Mouse (Mus musculus): ENCODE results near the gene C2cd2. TPM values are rescaled to one million over a fixed set of nuclear protein-coding genes. Genes with fewer than 3 reads are reported as not detected.

Gene C2cd2
- polyA plus RNA-seq, 1 experiment from 2014 or later, result 11.7 TPM

GRCm38 (mm10) chr16:97935815-97936214 lies 26.6 kb downstream of the C2cd2 start:
- Histone ChIP-seq H3K4me1 (no peaks in the 10 kb centered on the region), H3K27me3 (ENCODE audit: poor library complexity, severe bottlenecking) (no peaks in the 10 kb centered on the region), H3K9me3 (no peaks in the 10 kb centered on the region), H3K27ac (no peak overlapping the region), H3K4me3 (no peak overlapping the region), H3K36me3 (replicated peaks) (no peaks in the 10 kb centered on the region)
- WGBS, result 89% methylated on average over 3 of the region's 3 CpGs
- no peak for DNase-seq (ENCODE audit: extremely low spot score, low spot score)

GRCm38 (mm10) chr16:97930231-97930630 lies 32.2 kb downstream of the C2cd2 start:
- no peak for DNase-seq (ENCODE audit: extremely low spot score, low spot score)
- Histone ChIP-seq H3K27ac (no peak overlapping the region), H3K27me3 (ENCODE audit: poor library complexity, severe bottlenecking) (no peaks in the 10 kb centered on the region), H3K4me1 (no peaks in the 10 kb centered on the region), H3K9me3 (no peaks in the 10 kb centered on the region), H3K36me3 (replicated peaks) (no peaks in the 10 kb centered on the region), H3K4me3 (no peak overlapping the region)

GRCm38 (mm10) chr16:97929520-97929919 lies 32.9 kb downstream of the C2cd2 start:
- no peaks in the 10 kb centered on the region for H3K9me3 ChIP-seq
- DNase-seq (ENCODE audit: extremely low spot score, low spot score), result no peak
- no peaks in the 10 kb centered on the region for H3K27me3 ChIP-seq (ENCODE audit: poor library complexity, severe bottlenecking)
- 64% methylated on average over 1 of the region's 1 CpGs for WGBS
- H3K27ac ChIP-seq, result no peak overlapping the region
- no peaks in the 10 kb centered on the region for H3K36me3 ChIP-seq (replicated peaks)
- no peaks in the 10 kb centered on the region for H3K4me1 ChIP-seq
- H3K4me3 ChIP-seq, result no peak overlapping the region

- H3K4me3 ChIP-seq, result no peak overlapping the region
- H3K27me3 ChIP-seq (ENCODE audit: poor library complexity, severe bottlenecking), result no peaks in the 10 kb centered on the region
- H3K4me1 ChIP-seq, result peaks cover 6% of the 10 kb centered on the region; the same call in 1 of the 2 replicates
- no peak for DNase-seq (ENCODE audit: extremely low spot score, low spot score)
- H3K9me3 ChIP-seq, result no peaks in the 10 kb centered on the region
- no peak overlapping the region for H3K27ac ChIP-seq
- WGBS, result 91% methylated on average over 3 of the region's 3 CpGs
- no peaks in the 10 kb centered on the region for H3K36me3 ChIP-seq (replicated peaks)
Observed at GRCm38 (mm10) chr16:97927331-97927938, 35.0 kb downstream of the C2cd2 start.

GRCm38 (mm10) chr16:97926381-97926780 lies 36.0 kb downstream of the C2cd2 start:
- WGBS, result 86% methylated on average over 9 of the region's 9 CpGs

GRCm38 (mm10) chr16:97925760-97926159 lies 36.6 kb downstream of the C2cd2 start:
- no peak overlapping the region for H3K27ac ChIP-seq
- no peak for DNase-seq (ENCODE audit: extremely low spot score, low spot score)
- peaks cover 7% of the 10 kb centered on the region for H3K27me3 ChIP-seq (ENCODE audit: poor library complexity, severe bottlenecking)
- H3K4me3 ChIP-seq, result no peak overlapping the region
- H3K4me1 ChIP-seq, result peaks cover 20% of the 10 kb centered on the region
- H3K9me3 ChIP-seq, result no peaks in the 10 kb centered on the region
- H3K36me3 ChIP-seq (replicated peaks), result no peaks in the 10 kb centered on the region
- 84% methylated on average over 2 of the region's 2 CpGs for WGBS

More at GRCm38 (mm10) chr16:97926381-97926780, 36.0 kb downstream of the C2cd2 start:
- no peak overlapping the region for H3K4me3 ChIP-seq
- H3K36me3 ChIP-seq (replicated peaks), result no peaks in the 10 kb centered on the region
- no peak for DNase-seq (ENCODE audit: extremely low spot score, low spot score)
- H3K27ac ChIP-seq, result no peak overlapping the region
- peaks cover under 1% of the 10 kb centered on the region; the same call in 1 of the 2 replicates for H3K27me3 ChIP-seq (ENCODE audit: poor library complexity, severe bottlenecking)
- no peaks in the 10 kb centered on the region for H3K9me3 ChIP-seq
- H3K4me1 ChIP-seq, result peaks cover 16% of the 10 kb centered on the region

GRCm38 (mm10) chr16:97923700-97924099 lies 38.7 kb downstream of the C2cd2 start:
- no peak overlapping the region for H3K4me3 ChIP-seq

GRCm38 (mm10) chr16:97922779-97923126 lies 39.6 kb downstream of the C2cd2 start:
- Histone ChIP-seq H3K36me3 (replicated peaks) (no peaks in the 10 kb centered on the region), H3K4me3 (peak overlapping the region; percentile 88), H3K4me1 (peaks cover 24% of the 10 kb centered on the region), H3K9me3 (no peaks in the 10 kb centered on the region), H3K27me3 (ENCODE audit: poor library complexity, severe bottlenecking) (peaks cover 7% of the 10 kb centered on the region), H3K27ac (peak overlapping the region; percentile 89)
- no peak for DNase-seq (ENCODE audit: extremely low spot score, low spot score)
- WGBS, result 3% methylated on average over 9 of the region's 9 CpGs

More at GRCm38 (mm10) chr16:97923700-97924099, 38.7 kb downstream of the C2cd2 start:
- H3K36me3 ChIP-seq (replicated peaks), result no peaks in the 10 kb centered on the region
- no peaks in the 10 kb centered on the region for H3K9me3 ChIP-seq
- WGBS, result 61% methylated on average over 1 of the region's 1 CpGs
- peaks cover 7% of the 10 kb centered on the region for H3K27me3 ChIP-seq (ENCODE audit: poor library complexity, severe bottlenecking)
- H3K4me1 ChIP-seq, result peaks cover 24% of the 10 kb centered on the region
- H3K27ac ChIP-seq, result no peak overlapping the region
- no peak for DNase-seq (ENCODE audit: extremely low spot score, low spot score)

- Histone ChIP-seq H3K9me3 (no peaks in the 10 kb centered on the region), H3K36me3 (replicated peaks) (no peaks in the 10 kb centered on the region), H3K27ac (peak overlapping the region; percentile 89), H3K4me3 (peak overlapping the region; percentile 88), H3K4me1 (peaks cover 24% of the 10 kb centered on the region), H3K27me3 (ENCODE audit: poor library complexity, severe bottlenecking) (peaks cover 7% of the 10 kb centered on the region)
- peak; percentile 75 for DNase-seq (ENCODE audit: extremely low spot score, low spot score)
- under 1% methylated on average over 74 of the region's 75 CpGs for WGBS
Observed at GRCm38 (mm10) chr16:97921961-97922778, 40.2 kb downstream of the C2cd2 start.

GRCm38 (mm10) chr16:97920621-97921020 lies 41.8 kb downstream of the C2cd2 start:
- no peak overlapping the region for H3K27ac ChIP-seq
- DNase-seq (ENCODE audit: extremely low spot score, low spot score), result no peak
- H3K9me3 ChIP-seq, result no peaks in the 10 kb centered on the region
- WGBS, result 91% methylated on average over 1 of the region's 1 CpGs
- H3K36me3 ChIP-seq (replicated peaks), result no peaks in the 10 kb centered on the region
- H3K27me3 ChIP-seq (ENCODE audit: poor library complexity, severe bottlenecking), result peaks cover 7% of the 10 kb centered on the region
- H3K4me1 ChIP-seq, result peaks cover 24% of the 10 kb centered on the region
- no peak overlapping the region for H3K4me3 ChIP-seq

- Histone ChIP-seq H3K36me3 (replicated peaks) (no peaks in the 10 kb centered on the region), H3K4me3 (no peak overlapping the region), H3K27ac (no peak overlapping the region), H3K9me3 (no peaks in the 10 kb centered on the region), H3K4me1 (peaks cover 24% of the 10 kb centered on the region), H3K27me3 (ENCODE audit: poor library complexity, severe bottlenecking) (peaks cover 7% of the 10 kb centered on the region)
- WGBS, result 27% methylated on average over 2 of the region's 2 CpGs
- DNase-seq (ENCODE audit: extremely low spot score, low spot score), result no peak
Observed at GRCm38 (mm10) chr16:97919793-97920192, 42.6 kb downstream of the C2cd2 start.

- Histone ChIP-seq H3K27me3 (ENCODE audit: poor library complexity, severe bottlenecking) (no peaks in the 10 kb centered on the region), H3K36me3 (replicated peaks) (no peaks in the 10 kb centered on the region), H3K27ac (no peak overlapping the region), H3K9me3 (no peaks in the 10 kb centered on the region), H3K4me1 (no peaks in the 10 kb centered on the region), H3K4me3 (no peak overlapping the region)
- DNase-seq (ENCODE audit: extremely low spot score, low spot score), result no peak
Observed at GRCm38 (mm10) chr16:97912873-97913272, 49.5 kb downstream of the C2cd2 start.

GRCm38 (mm10) chr16:97909356-97909755 lies 53.0 kb downstream of the C2cd2 start:
- Histone ChIP-seq H3K27ac (no peak overlapping the region), H3K4me1 (no peaks in the 10 kb centered on the region), H3K4me3 (no peak overlapping the region), H3K36me3 (replicated peaks) (no peaks in the 10 kb centered on the region), H3K9me3 (no peaks in the 10 kb centered on the region), H3K27me3 (ENCODE audit: poor library complexity, severe bottlenecking) (no peaks in the 10 kb centered on the region)
- DNase-seq (ENCODE audit: extremely low spot score, low spot score), result no peak
- 91% methylated on average over 1 of the region's 1 CpGs for WGBS
